Mouse (Mus musculus) fat pad, adult 2 months (tissue): Measurements from ENCODE around the gene Cct2.
"Not testable (repeated sequence)": the region's sequence is repeated elsewhere in the genome, so short reads cannot be mapped to it uniquely, and the experiment has no call there.

Experiments
- DNase-seq: peaks from one replicate; pipeline ENCODE4 v3.0.0-alpha.2; 2011; ENCODE audit warnings: low read depth, low spot score; ENCODE audit errors: extremely low read depth

Gene Cct2

DNA sequence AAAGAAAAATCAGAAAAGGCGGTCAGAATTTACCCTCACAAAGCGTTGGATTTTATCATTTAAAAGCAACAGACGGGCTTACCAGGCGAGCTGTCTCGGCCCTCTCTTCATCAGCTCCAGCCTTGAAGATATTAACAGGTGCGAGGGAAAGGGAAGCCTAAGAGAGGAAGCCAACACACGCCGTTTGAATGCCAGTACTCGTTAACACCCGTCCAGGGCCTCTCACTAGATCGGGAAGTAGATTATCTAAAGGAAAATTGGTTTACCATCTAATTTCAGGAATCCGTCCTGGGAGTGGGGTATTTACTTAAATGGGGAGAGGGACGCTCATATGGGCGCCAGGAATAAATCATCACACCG lies 740 bp downstream of the Cct2 start:
- no peak for DNase-seq

DNA sequence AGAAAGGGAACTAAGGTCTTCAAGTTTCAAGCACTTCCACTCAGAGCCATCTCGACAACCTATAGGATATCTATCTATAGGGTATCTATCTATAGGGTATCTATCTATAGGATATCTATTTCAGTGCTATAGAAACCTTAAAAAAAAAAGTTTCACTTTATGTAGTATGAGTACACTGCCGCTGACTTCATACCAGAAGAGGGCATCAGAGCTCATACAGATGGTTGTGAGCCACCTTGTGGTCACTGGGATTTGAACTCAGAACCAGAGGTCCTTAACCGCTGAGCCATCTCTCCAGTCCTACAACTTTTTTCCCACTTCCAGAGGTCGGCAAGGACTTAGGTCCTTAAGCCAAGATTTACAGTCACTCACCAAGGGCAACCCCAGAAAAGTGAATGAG lies 7.9 kb downstream of the Cct2 start:
- DNase-seq: no peak

DNA sequence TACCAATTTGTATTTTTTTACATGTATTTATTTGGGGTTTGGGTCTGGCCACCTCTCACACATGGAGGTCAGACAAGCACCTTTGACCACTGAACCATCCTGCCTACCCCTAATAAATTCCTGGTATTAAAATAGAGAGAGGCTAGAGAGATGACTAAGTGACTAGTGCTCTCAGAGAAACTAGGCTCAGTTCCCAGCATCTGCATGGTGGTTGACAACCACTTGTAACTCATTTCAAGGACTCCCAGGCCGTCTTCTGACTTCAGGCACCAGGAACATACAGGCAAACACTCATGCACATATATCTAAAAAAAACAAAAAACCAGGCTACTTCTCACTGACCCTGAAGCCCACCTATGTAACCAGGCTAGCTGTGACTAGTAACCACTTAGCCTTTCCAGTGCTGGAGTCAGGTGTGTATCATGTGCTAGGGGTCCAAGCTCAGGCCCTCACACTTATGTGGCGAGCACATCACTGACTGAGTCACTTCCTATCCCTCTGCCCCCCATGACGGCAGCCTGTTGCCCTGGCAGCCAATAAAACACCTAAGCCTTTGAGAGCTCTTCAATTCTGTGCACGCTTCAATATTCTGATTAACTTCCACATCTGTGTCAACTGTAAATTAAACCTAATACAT lies 13.5 kb downstream of the Cct2 start:
- no peak for DNase-seq

DNA sequence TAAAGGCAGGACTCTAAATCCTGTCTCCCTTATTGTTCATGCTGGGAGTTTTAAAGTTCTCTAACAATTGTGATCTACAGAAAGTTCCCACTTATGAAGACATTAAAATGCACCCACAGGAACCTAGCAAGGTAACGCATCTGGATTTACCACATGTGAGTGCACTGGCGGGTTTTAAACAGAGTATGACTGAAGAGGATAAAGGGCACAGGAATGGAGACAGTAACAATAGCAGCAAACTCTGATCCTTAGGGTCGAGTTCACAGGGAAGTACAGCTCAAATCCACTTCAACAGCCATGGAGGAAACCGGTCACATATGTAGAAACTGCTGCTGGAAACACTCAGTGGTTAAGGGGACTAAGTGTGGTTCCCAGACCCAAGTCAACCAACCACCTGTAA lies 14.4 kb downstream of the Cct2 start:
- no peak for DNase-seq

DNA sequence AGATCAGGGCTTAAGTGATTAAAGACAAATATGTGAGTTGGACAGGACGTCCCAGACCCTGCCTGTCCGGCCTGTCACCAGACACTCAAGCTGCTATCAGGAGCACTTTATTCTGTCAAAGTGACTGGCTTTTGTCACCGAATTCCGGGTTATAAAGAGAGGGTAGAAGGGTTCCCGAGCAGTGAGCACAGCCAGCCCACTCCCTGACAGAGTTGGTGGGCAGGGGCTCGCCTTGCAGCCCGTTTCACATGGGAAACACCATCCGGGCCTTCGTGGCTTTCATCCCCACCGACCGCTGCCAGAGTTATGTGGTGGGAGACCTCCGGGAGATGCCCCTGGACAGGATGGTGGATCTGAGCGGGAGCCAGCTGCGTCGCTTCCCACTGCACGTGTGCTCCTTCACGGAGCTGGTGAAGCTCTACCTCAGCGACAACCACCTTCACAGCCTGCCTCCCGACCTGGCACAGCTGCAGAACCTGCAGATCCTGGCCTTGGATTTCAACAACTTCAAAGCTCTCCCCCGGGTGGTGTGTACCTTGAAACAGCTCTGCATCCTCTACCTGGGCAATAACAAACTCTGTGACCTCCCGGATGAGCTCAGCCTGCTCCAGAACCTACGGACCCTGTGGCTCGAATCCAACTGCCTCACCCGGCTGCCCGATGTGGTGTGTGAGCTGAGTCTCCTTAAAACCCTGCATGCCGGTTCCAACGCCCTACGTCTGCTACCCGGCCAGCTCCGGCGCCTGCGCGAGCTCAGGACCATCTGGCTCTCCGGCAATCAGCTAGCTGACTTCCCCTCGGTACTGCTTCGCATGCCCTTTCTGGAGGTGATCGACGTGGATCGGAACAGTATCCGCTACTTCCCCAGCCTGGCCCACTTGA lies 18.2 kb downstream of the Cct2 start, which contains the start of gene Lrrc10:
Gene Lrrc10 (plus strand): TSS at position 167 of the 882 bp plus-strand sequence.
- no peak for DNase-seq

DNA sequence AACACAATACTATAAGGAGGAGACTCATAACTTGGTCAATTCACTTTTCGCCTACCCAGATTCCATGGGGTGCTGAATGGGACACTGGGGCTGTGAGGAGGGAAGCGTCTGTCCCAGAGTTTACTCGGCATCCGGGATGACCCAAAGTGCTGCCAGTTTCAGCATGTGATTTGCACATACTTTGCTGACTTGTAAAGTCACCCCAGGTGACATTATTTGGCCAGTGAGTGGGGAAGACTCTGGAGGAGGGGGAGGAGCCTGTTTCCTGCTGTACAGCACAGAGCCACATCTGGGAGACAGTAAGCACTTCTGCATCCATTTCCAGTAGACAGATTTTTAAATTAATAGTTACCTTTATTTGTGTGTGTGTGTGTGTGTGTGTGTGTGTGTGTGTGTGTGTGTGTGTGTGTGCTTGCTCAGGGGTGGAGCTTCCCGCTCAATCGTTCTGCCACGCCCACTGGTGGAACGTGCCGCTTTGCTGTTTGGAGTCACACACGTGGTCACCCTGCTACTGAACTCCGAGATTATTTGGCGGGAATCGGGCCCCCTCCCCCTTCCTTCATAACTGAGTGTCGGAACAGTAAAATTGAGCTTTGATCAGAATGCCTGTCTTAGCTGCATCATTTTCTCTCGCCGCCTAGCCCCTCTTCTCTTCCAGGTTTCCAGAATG lies 20.0 kb downstream of the Cct2 start:
- not testable (repeated sequence) for DNase-seq

DNA sequence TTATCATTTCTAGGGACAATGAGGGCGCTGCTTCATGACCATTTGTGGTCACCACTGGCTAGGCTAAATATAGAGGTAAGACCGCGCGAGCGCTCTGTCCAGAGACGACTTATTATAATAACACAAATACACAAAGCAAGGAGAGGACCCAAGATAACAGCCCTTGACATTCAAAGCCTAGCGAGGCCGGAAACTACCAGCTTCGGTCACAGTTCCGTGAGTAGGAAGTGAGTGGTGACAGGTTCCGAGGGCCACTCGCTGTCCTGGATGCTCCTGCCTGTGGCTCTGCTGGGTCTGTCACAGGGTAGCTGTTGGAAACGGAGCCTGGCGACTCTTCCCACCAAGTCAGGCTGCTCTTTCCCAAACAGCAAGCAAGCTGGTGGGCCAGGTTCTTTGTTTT lies 21.3 kb downstream of the Cct2 start:
- DNase-seq: no peak

DNA sequence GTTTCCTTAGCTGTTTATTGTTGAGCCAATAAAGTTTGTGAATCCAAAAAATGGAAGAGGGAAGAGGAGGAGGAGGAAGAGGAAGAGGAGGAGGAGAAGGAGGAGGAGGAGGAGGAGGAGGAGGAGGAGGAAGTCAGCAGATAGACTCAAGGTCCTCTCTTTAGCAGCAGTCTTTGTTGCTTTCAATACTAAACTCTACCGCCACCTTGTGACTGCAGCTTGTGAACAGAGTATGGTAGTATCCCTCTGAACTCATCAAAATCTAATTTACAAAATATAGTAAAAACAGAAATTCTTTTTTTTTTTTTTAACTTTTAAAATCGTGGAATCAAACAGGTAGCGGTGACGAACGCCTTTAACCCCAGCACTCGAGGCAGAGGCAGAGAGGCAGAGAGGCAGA lies 23.3 kb downstream of the Cct2 start:
- DNase-seq: no peak

DNA sequence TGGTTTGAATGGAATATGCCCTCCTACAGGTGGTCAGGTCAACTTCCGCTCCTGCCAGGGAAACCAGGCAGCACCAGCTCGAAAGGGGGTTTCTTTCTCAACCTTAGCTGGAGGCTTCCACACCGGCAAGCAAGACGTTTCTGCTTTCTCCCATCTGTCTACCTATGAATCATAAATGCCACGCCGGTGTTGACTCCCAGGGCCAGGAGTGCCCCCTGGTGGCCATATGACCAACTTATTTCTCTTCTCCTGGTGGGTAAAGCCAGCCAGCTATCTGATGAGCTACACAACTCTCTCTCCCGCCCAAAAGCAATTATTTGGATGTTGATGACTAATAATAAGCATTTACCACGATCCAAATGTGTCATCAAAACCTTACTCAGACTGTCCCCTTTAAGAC lies 29.8 kb downstream of the Cct2 start:
- no peak for DNase-seq

DNA sequence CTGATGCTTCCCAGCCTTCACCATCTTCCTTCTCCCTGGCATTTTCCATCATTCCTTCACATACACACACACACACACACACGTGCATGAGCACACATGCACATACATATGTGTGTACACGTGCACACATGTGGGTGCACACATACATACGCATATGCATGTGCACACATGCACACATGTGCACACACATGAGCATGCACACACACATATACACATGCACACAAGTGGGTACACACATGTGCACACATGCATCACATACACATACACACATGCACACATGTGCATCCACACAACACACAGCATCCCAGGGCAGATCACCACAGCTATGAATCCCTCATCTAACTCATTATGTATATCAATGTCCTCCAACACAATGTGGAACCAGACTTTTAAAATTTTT lies 32.5 kb downstream of the Cct2 start:
- no peak for DNase-seq

DNA sequence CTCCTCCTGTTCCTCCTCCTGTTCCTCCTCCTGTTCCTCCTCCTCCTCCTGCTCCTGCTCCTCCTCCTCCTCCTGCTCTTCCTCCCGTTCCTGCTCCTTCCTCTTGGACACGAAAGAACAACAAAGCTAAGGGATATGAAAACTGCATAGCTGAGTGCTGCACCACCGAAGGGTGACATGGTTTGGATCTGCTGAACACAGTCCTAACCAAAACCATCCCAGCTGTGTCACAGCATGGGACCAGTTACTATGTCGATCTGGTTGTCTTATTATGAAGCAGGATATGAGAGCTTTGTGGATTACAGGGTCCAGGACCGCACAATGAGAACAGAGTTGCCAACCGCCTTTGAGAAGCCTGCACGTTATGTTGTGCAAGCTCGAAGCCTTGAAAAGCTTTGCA lies 37.4 kb downstream of the Cct2 start:
- no peak for DNase-seq

DNA sequence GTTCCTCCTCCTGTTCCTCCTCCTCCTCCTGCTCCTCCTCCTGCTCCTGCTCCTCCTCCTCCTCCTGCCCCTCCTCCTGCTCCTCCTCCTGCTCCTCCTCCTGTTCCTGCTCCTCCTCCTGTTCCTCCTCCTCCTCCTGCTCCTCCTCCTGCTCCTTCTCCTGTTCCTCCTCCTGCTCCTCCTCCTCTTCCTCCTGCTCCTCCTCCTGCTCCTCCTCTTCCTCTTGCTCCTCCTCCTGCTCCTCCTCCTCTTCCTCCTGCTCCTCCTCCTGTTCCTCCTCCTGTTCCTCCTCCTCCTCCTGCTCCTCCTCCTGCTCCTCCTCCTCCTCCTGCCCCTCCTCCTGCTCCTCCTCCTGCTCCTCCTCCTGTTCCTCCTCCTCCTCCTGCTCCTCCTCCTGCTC lies 37.8 kb downstream of the Cct2 start:
- not testable (repeated sequence) for DNase-seq

DNA sequence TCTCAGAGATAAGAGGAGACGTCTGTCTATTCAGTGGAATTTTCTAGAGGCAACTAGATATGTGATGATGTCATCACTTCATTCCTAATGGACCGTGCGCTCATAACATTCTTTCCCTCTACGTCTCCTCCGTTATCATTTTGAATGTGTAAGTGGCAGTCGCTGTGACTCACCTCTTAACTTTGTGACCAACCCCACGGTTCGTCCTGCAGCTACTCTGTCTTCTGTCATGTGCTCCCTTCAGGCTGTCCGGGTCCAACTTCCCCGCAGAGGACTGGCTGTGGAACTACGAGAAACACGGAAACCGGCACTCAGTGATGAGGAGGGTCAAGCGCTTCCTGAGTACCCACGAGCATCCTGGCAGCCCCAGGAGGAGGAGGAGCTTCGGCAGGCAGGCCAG lies 39.9 kb downstream of the Cct2 start:
- no peak for DNase-seq

DNA sequence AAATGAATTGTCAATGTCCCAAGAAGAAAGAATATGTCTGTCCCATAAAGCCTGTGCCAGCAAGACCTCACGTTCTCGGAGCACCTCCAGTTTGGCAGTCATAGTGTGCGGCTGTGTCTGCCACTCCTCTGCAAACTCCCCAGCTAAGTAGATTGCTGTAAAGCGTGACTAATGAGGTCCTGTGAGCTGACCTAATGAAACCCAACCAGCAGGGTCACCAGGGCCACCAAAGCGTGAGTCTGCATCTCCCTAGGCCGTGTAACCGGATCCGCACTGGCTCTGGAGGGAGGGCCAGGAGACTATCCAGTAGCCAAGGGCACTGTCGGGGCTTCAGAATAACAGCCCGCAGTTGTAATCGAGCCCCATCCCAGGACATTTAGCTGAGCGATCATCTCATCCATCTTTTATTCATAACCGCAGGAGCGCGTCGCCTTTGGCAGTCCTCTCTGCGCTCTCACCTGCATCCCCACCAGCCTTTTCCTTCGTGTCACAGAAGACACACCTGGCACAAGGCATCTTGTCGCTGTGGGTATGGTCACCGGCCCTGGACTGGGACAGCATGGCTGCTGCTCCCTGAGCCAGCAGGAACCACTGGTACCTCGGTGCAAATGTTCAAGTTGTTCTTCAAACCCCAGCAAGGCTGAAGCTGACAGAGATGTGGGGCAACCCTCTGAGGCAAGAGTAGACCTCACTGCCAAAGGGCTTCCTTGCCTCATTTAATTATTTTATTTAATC lies 42.4 kb downstream of the Cct2 start:
- DNase-seq: no peak

DNA sequence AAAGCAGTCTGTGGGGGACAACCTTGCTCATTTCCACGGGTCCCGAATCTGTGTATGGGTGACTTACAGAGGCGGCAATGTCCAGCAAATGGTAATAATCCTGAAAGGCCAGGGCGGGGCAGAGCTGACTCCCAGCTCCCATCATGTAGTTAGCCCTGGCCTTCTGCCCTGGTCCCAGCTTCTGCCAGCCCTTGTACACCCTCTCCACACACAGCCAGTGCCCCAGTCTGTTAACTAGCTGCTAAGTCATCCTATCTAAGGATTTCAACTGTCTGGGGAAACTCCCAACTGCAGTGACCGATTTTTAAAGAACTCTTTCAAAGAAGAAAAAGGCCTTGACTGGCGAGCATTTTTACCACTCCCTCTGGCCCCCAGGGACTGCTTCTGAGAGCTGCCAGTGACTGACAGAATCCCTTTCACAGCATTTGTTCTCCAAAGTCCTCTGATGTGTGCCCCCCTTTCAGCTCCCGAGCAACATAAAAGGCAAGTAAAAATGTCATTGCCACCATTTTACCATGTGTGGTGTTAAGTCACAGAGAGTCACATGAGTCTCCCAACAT lies 45.3 kb downstream of the Cct2 start:
- no peak for DNase-seq

DNA sequence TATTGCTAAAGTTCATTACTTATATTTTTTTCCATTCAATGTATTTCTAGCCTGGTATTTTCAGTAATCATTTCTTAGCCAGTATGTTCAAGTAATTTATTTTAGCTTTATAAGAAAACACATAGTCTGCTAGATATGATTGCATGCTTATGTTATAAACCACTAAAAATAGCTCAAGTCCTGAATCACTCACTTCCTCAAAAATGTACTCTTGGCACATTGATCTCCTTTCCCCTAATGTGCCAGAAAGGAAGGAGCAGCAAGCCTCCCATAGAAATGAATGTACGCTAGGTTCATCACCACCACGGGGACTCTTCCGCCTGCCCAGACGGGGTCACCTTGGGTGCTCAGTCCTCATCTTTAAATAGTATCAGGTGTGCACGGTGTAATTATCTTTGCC lies 49.0 kb downstream of the Cct2 start:
- DNase-seq: no peak

DNA sequence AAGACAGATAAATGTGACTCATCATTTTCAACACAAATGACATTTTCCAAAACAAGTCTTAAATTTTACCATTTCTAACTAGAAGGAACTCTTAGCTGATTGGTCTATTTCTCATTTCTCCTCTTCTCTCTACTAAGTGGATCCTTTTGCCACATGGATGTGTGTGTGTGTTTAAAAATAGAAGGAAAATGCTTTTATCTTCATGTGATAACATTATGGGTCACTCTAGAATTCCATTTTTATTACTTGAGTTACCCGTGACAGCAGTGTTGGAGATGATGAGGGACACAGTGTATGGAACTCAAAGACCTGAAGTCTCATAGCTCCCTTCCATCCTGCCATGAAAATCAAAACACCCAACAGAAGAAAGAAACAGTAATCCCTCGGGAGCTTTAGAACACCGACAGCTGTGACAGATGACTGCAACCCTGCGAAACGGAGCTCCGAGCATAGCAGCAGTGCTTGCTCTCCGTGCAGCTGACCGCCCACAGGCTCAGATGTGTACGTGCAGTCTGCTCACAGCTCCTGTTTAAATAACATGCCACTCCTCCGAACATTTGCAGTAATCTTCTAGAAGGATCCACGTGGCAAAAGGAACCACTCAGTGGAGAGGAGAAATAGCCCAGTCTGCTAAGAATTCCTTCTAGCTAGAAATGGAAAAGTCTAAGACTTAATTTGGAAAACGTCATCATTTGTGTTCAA lies 49.8 kb downstream of the Cct2 start:
- no peak for DNase-seq

DNA sequence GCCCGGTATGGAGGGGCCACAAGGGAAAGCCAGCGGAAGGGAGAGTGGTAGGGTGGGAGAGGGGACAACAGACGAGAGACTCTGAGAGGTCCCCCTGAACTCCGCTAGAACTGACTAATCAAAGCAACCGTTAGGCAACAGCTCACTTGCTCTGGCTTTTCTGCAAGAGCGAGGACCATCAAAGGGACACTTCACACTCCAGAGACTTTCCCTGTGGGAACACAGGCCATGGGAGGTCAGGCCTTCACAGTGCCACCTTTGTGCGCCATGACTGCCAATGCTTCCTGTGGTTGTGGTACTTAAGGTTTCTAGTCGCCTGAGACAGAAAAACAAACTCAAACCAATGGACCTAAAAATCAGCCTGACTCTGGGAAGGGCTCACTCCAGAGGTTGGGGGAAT lies 52.6 kb downstream of the Cct2 start:
- DNase-seq: no peak

DNA sequence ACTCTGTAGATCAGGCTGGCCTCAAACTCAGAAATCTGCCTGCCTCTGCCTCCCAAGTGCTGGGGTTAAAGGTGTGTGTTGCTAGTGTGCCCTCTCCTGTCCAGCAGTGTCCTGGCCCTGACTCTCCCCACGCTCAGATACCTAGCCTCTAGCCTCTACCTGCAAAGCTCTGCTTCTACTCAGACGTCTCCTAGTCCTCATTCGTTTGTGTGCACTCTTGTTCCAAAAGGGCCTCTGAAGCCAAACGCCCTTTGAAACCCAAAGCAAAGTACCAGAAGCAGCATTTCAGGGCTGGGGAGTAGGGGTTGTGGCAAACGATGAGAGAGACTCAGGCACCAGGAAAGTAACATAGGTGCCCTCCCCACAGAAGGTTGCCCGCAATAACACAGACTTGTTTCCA lies 53.9 kb downstream of the Cct2 start:
- no peak for DNase-seq

DNA sequence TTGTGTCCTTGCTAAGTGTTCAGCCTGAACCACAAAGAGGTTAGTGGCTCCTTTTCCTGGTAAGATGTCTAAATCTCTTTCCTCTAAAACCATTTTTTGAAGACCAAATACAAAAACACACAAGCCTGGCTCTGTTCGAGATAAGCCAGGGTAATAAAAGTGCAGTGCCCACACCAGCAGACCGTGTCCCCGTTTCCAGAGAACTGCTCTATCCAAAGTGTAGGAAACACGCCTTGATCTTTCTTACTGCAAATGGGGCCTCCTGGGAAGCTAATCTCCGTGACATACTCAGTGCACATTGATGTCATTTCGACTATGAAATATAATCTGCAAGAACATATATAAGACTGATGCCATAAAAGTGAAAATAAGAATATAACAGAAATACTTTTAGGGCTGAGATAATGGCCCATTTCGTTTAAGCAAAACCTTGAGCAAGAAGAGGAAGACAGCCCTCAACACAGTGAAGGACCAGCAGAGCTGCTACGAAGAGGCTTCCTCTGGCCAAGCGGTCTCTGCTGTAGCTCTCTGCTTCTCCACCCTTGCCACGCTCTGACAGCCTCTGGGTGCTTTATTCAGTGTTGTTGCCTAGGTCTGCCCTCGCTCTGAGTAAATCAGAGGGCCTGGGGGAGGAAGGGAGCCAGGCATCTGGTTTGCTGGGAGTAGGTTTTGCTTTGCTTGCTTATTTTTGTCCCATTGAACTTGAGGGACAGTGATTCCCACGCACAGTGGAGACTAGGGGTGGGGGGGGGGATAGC lies 57.7 kb downstream of the Cct2 start:
- no peak for DNase-seq
